Mouse (Mus musculus): ENCODE results near the gene Gm11939.
"Not testable (repeated sequence)": the region's sequence is repeated elsewhere in the genome, so short reads cannot be mapped to it uniquely, and the experiment has no call there.

Gene Gm11939

GRCm38 (mm10) chr11:99559366-99559765 is at the start of gene Gm11939:
TSS of gene Gm11939 (minus strand) at chr11:99559466.
- no peak for DNase-seq (ENCODE audit: low read depth)

GRCm38 (mm10) chr11:99603208-99603607 is 43.9 kb upstream of the Gm11939 start, which contains the start of gene Gm11938:
TSS of gene Gm11938 (minus strand) at chr11:99603308.
- not testable (repeated sequence) for DNase-seq (ENCODE audit: low read depth)

- DNase-seq (ENCODE audit: low read depth): not testable (repeated sequence)
Measured at GRCm38 (mm10) chr11:99597742-99598141, 38.5 kb upstream of the Gm11939 start, which contains the start of gene Krtap9-3. TSS of gene Krtap9-3 (minus strand) at chr11:99598105.

- DNase-seq (ENCODE audit: low read depth): no peak
Measured at GRCm38 (mm10) chr11:99590981-99591380, 31.7 kb upstream of the Gm11939 start, which contains the start of gene Krtap1-3. TSS of gene Krtap1-3 (minus strand) at chr11:99591339.

- DNase-seq (ENCODE audit: low read depth): no peak
Measured at GRCm38 (mm10) chr11:99585096-99585495, 25.8 kb upstream of the Gm11939 start.

GRCm38 (mm10) chr11:99583245-99583704 is 24.0 kb upstream of the Gm11939 start, which contains the start of gene Krtap1-4:
TSS of gene Krtap1-4 (minus strand) at chr11:99583654.
- DNase-seq (ENCODE audit: low read depth): no peak

- DNase-seq (ENCODE audit: low read depth): no peak
Measured at GRCm38 (mm10) chr11:99581564-99581963, 22.3 kb upstream of the Gm11939 start.

- DNase-seq (ENCODE audit: low read depth): no peak
Measured at GRCm38 (mm10) chr11:99581051-99581450, 21.8 kb upstream of the Gm11939 start.

- no peak for DNase-seq (ENCODE audit: low read depth)
Measured at GRCm38 (mm10) chr11:99580636-99581035, 21.4 kb upstream of the Gm11939 start, which contains the start of gene Krtap1-5. TSS of gene Krtap1-5 (minus strand) at chr11:99581016.

GRCm38 (mm10) chr11:99574106-99574505 is 14.8 kb upstream of the Gm11939 start:
- peak; percentile 61 for DNase-seq (ENCODE audit: low read depth)

- no peak for DNase-seq (ENCODE audit: low read depth)
Measured at GRCm38 (mm10) chr11:99573164-99573563, 13.9 kb upstream of the Gm11939 start.

- DNase-seq (ENCODE audit: low read depth): no peak
Measured at GRCm38 (mm10) chr11:99566530-99566929, 7.3 kb upstream of the Gm11939 start, which contains the start of gene Krtap3-1. TSS of gene Krtap3-1 (minus strand) at chr11:99566630.

GRCm38 (mm10) chr11:99562580-99562979 is 3.3 kb upstream of the Gm11939 start:
- DNase-seq (ENCODE audit: low read depth): no peak

- no peak for DNase-seq (ENCODE audit: low read depth)
Measured at GRCm38 (mm10) chr11:99557976-99558745, 1.1 kb downstream of the Gm11939 start.

- DNase-seq (ENCODE audit: low read depth): no peak
Measured at GRCm38 (mm10) chr11:99556753-99557152, 2.5 kb downstream of the Gm11939 start, which contains the start of gene Krtap3-2. TSS of gene Krtap3-2 (minus strand) at chr11:99556853.

GRCm38 (mm10) chr11:99556195-99556594 is 3.1 kb downstream of the Gm11939 start:
- DNase-seq (ENCODE audit: low read depth): no peak

GRCm38 (mm10) chr11:99550765-99551164 is 8.5 kb downstream of the Gm11939 start, which contains the start of gene Krtap3-3:
TSS of gene Krtap3-3 (minus strand) at chr11:99550865.
- DNase-seq (ENCODE audit: low read depth): no peak

GRCm38 (mm10) chr11:99547892-99548291 is 11.4 kb downstream of the Gm11939 start:
- DNase-seq (ENCODE audit: low read depth): no peak

GRCm38 (mm10) chr11:99539721-99540120 is 19.5 kb downstream of the Gm11939 start:
- no peak for DNase-seq (ENCODE audit: low read depth)

GRCm38 (mm10) chr11:99521288-99521860 is 37.9 kb downstream of the Gm11939 start, which contains the start of gene Krt39:
TSS of gene Krt39 (minus strand) at chr11:99521338.
- no peak for DNase-seq (ENCODE audit: low read depth)

GRCm38 (mm10) chr11:99514098-99514497 is 45.2 kb downstream of the Gm11939 start:
- no peak for DNase-seq (ENCODE audit: low read depth)

Data from induced T-regulatory cell, adult 2 months (primary cell).